Mouse (Mus musculus) lung, postnatal 14 days (tissue): Measurements from ENCODE around the gene Nfkbie.

Experiments used
- DNase-seq: peaks from one replicate; pipeline ENCODE4 v3.0.0; 2021

The Nfkbie gene

GRCm38 (mm10) chr17:45582715-45583355 lies 27.3 kb downstream of the Nfkbie start:
- no peak for DNase-seq

GRCm38 (mm10) chr17:45584096-45584896 lies 28.8 kb downstream of the Nfkbie start:
- DNase-seq, result peak; percentile 88

- peak; percentile 83 for DNase-seq
These were observed 29.6 kb downstream of the Nfkbie start for GRCm38 (mm10) chr17:45584939-45585678.

- DNase-seq, result no peak
These were observed 30.4 kb downstream of the Nfkbie start for GRCm38 (mm10) chr17:45585725-45586448.

GRCm38 (mm10) chr17:45586449-45586837 lies 30.9 kb downstream of the Nfkbie start:
- DNase-seq, result no peak

GRCm38 (mm10) chr17:45588370-45588769 lies 32.9 kb downstream of the Nfkbie start:
- DNase-seq, result no peak

- DNase-seq, result no peak
These were observed 33.7 kb downstream of the Nfkbie start for GRCm38 (mm10) chr17:45589236-45589635.

- DNase-seq, result no peak
These were observed 34.3 kb downstream of the Nfkbie start for GRCm38 (mm10) chr17:45589844-45590243.

GRCm38 (mm10) chr17:45590410-45590809 lies 34.9 kb downstream of the Nfkbie start:
- no peak for DNase-seq

- no peak for DNase-seq
These were observed 36.5 kb downstream of the Nfkbie start for GRCm38 (mm10) chr17:45591701-45592605.

GRCm38 (mm10) chr17:45592606-45593431 lies 37.3 kb downstream of the Nfkbie start:
- DNase-seq, result peak; percentile 57

- DNase-seq, result no peak
These were observed 38.0 kb downstream of the Nfkbie start for GRCm38 (mm10) chr17:45593479-45593878.

GRCm38 (mm10) chr17:45594195-45594594 lies 38.7 kb downstream of the Nfkbie start:
- DNase-seq, result no peak

- peak; percentile 82 for DNase-seq
These were observed 39.6 kb downstream of the Nfkbie start for GRCm38 (mm10) chr17:45594881-45595735.

- DNase-seq, result no peak
These were observed 40.4 kb downstream of the Nfkbie start for GRCm38 (mm10) chr17:45595736-45596390.

GRCm38 (mm10) chr17:45596631-45597396 lies 41.3 kb downstream of the Nfkbie start:
- DNase-seq, result peak; percentile 83

GRCm38 (mm10) chr17:45597787-45598186 lies 42.3 kb downstream of the Nfkbie start:
- no peak for DNase-seq

- DNase-seq, result no peak
These were observed 42.9 kb downstream of the Nfkbie start for GRCm38 (mm10) chr17:45598376-45598775.

- no peak for DNase-seq
These were observed 43.4 kb downstream of the Nfkbie start for GRCm38 (mm10) chr17:45598891-45599290.
